Mouse (Mus musculus): ENCODE results near the gene Zscan4b. TPM values are rescaled to one million over a fixed set of nuclear protein-coding genes. Genes with fewer than 3 reads are reported as not detected.
"Not testable (repeated sequence)": the region's sequence is repeated elsewhere in the genome, so short reads cannot be mapped to it uniquely, and the experiment has no call there.

Zscan4b gene
- not detected for total RNA-seq (2021)
- long read RNA-seq, experiment 1 = 0 reads
- long read RNA-seq, experiment 2 = 0 reads

DNA sequence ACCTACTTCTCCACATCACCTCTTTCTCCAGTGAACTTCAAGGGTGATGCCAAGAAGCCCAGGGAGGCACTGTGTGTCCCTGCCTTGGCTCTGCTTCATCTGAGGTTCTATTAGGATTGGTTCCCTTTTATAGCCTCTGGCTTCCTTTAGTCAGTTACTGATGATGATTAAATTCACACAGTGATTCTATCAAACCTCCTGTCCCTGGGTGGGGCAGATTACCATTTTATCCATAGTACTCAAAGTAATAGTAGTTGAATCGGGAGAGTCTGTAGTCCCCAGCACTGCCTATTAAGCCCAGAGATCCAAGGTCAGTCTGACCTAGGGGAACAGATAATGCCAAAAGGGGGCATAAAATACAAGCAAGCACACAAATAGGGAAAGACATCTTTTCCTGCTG is at the start of gene Zscan4b:
TSS of gene Zscan4b (minus strand) at position 101 of the 400 bp plus-strand sequence.
- intact Hi-C loops (cut with DNase I); DNase-seq: not testable (repeated sequence)

Other genes with a start within 250 kb of the Zscan4b start
- gene Nlrp4b, start 217.3 kb downstream of the Zscan4b start, total RNA-seq (2021) = not detected
- gene Vmn1r71, start 150.7 kb downstream of the Zscan4b start, total RNA-seq (2021) = not detected
- gene Zscan4c, start 100.7 kb upstream of the Zscan4b start, total RNA-seq (2021) = not detected
- not detected for gene Zscan4-ps1, start 164.6 kb upstream of the Zscan4b start, total RNA-seq (2021)